Mouse (Mus musculus) retina, adult 2 months (tissue): Measurements from ENCODE around the gene Cers6.

ENCODE experiments used
- DNase-seq: peaks from one replicate; pipeline ENCODE4 v3.0.0-alpha.2; 2012; ENCODE audit warnings: low read depth, low spot score

The Cers6 gene

DNA sequence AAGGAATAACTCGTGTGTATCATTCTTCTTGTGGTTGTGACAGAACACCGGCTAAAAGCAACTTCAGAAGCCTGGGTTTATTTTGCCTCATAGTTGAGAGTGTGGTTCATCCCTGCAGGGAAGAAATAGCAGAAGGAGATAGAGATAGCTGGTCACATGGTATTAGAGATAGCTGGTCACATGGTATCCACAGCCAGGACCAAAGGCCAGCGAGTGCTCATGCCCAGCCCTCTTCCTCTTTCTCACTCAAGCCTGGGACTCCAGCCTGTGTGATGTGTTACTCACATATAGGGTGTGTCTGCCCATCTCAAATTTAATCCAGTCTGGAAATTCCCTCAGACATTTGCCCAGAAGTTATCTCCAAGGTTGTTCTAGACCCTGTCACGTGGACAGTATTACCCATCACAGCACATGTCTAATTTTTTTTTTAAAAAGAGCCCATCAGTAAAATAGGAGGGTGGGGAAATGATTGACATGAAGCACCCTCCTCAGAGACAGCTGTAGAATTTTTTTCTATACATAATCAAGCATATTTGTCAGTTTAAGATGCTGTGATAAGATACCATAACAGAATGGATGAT lies 17.9 kb downstream of the Cers6 start:
- DNase-seq, result no peak

DNA sequence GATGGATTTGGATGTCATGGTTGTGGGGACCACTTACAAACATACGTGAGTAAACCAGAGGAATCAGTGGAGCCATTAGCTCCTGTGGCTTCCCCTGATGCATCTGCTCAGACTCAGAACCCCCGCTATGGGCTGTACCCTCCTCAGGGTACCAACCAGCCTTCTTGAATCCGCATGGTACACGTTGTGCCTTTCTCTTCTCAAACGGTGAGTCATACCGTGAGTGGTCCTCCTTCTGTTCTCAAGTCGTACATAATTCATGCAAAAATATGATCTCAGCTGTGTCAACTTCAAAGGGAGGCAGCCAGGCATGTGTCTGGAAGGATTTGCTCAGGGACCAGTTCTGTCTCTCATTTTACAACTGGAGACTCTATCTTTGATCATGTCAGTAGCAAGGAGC lies 23.3 kb downstream of the Cers6 start:
- DNase-seq, result no peak

DNA sequence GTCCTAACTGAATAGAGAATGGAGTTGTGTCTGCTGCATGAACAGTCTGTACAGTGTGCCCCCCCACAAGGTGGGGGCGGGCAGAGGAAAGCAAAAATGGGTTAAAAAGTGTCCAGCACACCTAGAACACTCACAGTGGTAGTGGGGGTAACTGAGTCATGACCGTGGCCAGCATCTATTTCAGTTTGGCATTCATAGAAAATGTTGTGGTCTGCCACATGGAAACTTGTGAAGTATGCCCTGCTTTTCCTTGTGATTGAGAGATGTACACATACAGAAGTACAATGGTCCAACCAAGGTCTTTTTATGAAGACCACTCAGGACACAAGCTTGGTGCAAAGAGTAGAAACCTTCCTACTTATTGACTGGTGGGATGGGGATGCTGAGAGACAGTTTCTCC lies 24.0 kb downstream of the Cers6 start:
- DNase-seq, result no peak

DNA sequence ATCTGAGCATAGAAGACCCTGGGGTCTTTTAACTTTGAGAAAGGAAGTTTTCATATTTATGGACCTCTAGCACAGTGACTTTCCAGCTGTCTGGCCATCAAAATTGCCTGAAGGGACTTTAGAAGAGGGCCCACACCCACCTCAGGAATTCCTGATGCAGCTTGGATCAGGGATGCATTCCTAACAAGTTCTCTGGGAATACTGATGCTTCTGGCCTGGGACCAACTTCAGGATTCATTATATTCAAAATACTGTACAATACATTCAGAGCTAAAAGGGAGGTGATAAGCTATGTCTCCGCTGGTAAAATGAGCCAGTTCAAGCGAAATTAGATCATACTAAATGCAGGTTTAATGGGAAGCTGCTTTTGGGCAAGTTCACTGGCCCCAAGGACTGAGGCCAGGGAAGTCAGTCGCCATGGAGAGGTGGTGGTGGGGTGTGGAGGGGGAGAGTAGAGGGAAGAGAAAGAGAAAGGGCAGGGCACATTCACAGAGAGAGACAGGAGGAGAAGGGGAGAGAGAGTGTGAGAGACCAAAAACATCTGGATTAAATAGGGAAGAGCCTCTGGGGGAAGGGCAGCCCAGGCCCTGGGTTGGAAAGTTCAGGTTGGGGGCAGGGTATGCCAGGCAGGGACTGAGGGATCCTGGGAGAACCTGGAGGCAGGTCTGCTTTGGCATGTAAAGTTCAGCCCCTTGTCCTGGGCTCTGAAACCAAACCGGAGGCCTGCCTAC lies 24.7 kb downstream of the Cers6 start:
- no peak for DNase-seq

DNA sequence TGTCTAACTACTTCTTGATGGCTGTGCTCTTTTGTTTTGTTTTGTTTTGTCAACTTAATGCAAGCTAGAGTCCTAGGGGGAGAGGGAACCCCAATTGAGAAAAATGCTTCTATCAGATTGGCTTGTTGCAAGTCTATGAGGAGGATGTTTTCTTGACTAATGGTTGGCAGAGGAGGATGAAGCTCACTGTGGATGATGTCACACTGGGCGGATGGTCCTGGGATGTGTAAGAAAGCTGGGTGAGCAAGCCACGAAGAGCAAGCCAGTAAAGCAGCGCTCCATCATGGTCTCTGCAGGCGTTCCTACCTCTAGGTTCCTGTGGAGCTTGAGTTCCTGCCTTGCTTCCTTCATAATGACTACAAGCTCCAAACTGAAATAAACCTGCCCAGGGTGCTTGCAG lies 25.4 kb downstream of the Cers6 start:
- no peak for DNase-seq

DNA sequence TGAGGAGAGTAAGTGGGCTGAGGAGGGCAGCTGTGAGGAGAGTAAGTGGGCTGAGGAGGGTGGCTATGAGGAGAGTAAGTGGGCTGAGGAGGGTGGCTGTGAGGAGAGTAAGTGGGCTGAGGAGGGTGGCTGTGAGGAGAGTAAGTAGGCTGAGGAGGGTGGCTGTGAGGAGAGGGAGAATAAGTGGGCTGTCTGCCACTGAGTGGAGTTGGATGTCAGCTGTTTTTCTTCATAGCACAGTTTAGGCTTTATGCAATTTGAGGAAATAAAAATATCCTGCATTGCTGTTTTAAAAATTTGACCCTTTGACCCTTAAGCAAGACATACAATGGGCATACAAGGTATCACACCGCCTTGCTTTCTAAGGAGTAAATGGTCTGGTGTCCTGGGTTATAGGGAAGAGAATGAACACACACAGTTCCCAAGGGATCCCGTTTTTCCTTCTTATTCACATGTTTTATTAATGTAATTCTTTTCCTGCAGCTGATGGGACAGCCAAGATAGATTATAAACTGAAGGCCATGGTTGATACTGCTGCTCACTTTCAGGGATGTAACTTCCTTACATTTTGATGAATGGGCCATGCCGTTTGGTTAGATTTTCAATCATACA lies 27.0 kb downstream of the Cers6 start:
- DNase-seq, result no peak

DNA sequence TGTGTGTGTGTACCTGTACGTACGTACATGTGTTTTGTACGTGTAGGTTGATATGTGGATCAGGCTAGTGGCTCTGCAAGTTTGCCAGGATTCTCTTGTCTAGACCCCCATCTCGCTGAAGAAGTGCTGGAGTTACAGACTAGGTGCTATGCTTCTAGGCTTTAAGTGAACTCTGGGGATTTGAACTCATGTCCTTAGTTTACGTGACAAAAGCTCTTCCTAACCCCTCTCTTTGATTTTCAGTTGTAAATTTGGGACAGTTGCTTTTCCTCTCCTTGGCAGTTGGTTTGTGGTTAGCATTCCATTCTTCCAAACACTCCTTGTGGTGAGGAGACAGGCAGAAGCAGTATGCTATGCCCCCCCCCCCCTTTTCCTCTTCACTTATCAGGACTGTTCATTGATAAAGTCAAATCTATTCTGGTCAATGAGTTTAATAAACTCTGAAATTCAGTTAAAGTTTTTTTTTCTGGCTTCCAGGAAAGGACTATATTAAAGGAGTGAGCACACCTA lies 28.5 kb downstream of the Cers6 start:
- DNase-seq, result no peak

DNA sequence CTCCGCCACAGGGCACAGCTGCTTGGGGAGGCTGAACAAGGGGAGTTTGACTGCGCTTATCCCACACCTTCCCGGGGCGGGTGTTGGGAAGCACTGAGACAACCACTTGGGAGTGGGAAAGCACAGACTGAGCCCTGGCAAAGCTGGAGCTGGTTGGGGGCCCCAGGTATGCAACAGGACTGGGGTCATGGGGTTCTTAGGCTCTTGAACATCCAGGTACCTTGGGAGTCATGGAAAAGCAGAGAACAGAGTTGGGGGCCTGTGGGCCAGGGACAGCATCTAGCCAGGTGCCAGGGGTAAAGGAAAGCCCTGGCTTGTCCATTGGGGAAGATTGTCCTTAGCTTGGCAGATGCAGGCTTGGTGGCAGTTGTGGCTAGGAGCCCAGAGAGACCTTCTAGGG lies 31.2 kb downstream of the Cers6 start:
- no peak for DNase-seq

DNA sequence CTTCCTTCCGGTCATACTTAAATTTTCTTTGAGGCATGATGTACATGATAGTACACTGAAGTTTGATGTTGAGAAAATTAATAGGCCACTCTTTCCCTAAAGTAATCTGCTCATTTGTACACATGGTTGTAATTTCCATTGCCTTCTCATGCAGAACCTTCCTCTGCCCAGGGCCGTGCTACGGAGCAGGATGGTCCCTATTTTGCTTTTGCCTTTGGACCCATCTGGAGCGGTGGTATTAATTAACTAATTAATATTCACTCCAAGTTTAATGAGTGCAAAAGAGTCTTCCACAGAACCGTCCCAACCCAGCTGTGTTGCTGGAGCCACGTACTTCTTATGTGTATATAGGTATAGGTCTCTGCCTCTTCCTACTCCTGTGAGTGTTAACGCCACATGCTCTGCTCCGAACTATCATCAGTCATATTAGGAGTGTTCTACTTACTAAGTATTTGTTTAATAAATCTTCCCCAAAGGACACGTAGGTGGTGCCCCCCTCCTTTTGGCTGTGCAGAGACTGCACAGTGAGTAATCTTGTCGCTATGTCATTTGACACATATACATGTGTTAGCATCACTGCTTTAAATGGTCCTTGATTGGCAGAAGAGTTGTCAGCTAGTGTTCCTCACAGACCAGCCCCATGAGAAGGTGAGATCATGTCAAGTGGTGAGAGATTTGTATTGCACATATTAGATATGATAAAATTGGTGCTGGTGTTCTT lies 34.0 kb downstream of the Cers6 start:
- no peak for DNase-seq

DNA sequence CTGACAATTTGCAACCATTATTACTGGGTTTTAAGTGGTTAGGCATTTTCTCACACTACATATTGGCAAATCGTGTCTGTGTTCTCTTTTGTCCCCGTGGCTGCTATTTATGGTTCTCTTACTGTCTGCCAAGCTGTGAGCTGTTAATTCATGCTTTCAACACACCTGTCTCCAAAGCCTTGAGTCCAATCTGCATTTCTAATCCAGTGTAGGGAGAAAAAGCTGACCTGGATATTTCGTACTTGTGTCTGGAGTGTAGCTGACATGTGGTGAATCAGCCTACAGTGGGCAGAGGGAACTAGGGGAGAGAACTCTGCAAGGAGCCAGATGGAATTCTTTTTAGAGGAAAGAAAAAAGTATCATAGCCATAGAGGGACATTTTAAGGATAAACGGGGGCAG lies 35.0 kb downstream of the Cers6 start:
- no peak for DNase-seq

DNA sequence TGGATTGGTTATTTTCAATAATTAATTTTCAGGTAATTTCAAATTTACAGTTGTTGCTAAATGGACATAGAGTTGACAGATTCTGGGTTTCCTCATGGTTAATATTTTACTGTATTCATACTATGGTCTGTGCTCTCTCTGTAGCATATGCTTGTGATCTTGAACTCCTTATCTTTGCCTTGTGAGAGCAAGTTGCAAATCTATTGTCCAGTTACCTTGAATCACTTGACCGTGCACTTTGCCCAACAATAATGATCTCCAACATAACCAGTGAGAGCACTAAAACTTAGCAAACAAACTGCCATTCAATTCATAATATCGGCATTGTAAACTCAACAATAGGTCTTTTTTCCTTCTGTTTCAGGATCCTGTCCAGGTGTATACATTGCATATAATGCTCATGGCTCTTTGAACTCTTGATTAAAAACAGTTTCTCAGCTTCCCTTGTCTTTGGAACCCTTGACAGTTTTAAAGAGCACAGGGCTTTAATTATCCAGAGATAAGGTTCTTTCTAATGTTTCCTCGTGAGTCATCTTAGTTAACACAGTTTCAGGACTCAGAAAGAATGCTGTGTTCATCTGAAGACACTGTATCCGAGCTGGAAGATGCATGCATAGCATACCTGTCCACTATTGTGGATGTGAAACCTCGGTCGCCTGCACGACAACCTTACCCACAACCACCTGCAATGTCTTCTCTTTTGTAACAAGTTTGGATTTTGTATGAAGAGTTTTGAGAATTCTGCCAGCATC lies 38.7 kb downstream of the Cers6 start:
- no peak for DNase-seq

DNA sequence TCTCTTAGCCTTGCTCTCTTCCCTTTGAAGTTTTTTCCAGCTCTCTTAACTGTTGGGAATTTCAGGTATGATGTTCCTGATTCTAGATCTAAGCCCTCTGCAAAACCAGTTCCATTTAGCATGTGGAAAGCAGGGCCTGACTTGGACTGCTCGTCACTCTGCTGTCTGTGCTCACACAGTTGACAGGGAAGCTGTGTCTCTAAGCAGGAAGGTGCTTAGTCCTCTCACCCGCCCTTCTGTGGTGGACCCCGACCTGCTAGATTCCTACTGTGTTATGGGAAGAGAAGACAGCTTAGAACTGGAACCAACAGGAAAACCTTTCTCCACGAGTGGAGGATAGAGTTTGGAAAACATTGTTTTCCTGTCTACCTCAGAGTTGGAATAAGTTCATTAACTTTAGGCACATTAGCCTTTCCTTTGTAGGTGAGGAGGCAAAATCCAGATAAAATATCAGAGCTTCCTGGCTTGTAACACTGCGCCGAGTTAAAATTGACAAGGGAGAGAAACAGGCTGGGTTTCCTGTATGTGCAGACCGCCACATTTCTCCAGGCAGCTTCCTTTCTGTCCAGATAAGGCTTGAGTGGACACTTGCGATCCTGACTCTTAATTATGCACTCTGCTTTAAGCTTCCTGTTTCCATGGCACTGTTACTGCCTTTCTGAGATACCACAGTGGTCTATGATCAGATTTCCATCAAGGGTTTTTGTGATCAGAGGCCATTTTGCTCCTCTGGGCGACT lies 39.6 kb downstream of the Cers6 start:
- no peak for DNase-seq

DNA sequence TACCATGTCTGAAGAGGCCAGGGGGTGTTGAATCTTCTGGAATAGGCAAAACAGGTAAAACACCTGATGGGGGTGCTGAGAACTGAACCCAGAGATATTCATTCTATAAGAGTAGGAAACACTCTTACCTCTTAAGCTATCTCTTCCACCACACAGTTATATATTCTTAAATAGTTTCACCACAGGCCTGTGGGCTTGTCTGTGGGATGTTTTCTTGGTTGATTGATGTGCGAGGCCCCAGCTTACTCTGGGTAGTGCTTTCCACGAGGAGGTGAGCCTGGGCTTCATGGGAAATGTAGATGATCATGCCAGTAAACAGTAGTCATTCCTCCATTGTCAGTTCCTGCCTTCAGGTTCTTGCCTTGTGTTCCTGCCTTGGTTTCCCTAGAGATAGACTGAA lies 40.5 kb downstream of the Cers6 start:
- no peak for DNase-seq

DNA sequence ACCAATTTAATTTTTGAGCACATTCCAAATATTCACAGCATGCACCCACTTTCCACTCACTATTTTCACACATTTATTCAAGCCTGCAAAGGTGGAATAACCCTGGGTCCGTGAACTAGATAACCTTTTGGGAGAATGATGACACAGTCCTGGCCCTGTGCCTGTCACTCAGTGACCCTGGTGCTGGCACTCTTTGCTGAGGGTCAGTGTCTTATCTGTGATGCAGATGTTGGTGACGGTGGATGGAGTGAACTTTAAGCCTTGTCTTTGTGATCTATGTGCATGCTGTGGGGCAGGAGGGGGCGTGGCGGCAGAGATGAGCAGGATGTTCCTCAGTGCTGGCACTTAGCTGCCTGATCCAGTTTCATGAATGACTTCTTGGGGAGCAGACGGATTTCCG lies 41.3 kb downstream of the Cers6 start:
- no peak for DNase-seq

DNA sequence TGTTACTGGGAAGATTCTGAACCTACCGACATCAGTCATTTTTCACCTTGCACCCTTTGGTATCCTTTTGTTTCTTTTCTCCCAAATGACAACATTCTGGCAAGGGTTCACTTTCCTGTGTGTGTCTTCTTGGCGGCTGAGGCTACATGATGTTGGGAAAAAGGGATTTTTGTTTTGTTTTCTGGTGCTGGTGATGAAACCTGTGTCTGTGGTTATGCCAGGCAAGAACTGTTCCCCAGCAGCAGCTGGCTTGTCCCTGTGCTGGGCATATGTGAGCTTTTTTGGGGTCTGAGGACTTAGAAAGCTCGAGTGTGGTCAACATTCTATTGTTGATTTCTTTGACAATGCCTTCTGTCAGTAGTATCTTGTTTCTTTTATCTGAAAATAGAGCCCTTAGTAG lies 45.7 kb downstream of the Cers6 start:
- no peak for DNase-seq

DNA sequence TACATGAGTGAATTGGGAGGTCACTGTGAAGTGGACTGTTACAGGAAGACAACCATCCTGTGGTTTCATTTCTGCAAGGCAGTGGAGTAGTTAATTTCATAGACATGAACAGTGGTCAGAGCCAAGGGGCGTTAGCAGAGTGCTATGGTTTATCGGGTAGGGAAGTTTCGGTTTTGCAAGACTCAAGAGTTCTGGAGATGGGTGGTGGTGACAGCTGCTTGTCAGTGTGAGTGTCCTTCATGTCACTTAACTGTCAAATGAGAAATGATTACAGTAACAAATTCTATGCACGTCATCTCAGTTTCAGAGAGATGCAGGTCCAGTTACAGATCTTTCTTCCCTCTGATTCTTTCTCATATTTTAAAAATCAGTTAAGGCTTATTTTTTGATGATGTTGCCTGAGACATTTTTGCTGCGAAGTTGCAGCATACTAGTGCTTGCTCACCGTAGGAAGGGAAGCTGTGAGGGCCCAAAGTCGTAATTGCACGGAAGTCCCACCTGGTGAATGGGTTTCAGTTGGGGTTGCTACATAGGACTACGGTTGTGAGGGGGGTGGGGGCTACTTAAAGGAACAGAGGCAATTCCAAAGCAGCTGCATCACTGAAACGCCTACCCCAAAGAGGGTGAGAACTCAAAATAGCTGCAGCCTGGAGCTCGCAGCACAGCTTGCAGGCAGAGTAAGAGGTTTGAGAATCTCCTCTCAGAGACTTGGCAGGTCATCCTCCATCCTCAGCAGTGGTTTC lies 46.7 kb downstream of the Cers6 start:
- DNase-seq, result no peak

DNA sequence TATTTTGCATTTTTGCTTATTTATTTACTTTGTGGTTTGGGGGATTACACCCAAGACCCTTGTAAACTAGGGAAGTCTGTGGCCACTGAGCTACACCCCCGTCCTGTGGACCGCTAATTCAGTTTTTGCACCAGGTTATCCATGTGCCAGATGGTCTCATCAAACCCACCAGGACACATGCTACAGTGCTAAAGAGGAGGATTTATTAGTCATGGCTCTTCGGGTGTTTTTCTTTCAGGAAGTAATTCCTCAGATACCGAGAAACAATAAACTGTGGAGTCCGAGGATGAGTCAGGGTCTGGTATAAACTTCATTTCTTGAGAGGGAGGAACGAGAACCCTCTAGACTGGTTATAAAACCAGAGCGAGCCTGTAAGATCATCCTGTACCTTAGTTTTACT lies 49.5 kb downstream of the Cers6 start:
- DNase-seq, result no peak

DNA sequence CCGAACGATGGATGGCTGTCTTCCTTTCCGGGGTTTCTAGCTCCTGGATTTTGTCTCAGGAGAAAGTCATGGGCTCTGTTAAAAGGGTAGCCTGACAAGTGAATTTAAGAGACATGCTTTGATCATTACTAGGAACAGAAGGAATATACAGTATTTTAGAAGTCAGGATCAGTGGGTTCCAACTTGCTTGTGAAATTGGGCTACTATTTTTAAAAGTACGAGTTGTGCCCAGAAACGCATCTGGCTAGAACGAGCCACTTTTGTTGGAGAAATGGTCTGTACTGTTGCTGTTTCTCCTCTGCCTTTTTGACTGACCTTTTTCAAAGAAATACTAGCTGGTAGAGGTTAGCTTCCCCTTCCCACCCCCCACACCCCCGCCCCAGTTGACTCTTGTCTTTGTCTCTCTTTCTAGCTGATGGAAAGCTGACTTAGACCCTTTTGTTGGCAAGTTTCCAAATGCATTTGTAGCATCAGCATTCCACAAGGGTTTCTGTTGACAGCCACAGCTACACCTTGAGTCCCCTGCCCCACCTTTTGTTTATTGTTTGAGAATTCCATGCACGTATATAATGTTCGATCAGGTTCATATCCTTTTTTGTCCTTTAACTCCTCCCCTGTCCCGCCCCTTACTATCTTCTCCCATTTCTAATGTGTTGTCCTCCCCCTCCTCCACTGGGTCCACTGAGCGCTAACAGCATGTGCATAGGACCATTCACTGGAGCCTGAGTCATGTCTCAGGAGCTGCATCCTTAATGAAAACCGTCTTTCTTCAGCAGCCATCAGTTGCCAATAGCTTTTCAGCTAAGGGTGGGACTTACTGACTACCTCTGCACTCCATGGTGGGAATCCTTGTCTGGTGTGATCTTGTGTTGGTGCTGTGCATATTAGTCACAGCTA lies 50.6 kb downstream of the Cers6 start:
- DNase-seq, result no peak

DNA sequence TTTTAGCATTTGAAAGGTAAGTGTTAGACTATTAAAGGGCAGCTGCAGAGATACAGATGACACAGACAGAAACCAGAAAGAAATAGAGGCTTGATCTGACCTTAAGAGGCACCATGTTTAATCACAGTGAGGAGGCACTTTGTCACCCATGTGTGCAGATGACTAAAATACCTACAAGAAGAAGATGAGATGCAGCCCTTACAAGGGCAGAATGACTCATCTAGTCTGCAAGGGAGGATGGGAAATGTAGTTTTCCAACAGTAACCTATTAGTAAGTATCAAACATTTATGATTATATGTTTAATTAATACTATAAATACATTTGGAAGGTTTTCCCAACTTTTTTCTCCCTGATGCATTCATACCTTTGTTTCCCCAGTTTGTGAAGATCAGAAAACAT lies 54.5 kb downstream of the Cers6 start:
- DNase-seq, result no peak
